Mouse (Mus musculus): Measurements from ENCODE around the gene Adamts10. TPM values are rescaled to one million over a fixed set of nuclear protein-coding genes. Genes with fewer than 3 reads are reported as not detected.
A peak's percentile ranks its signal among the peaks of the same experiment; 100 is the strongest.

Gene Adamts10
- total and polyA plus RNA-seq, 2 experiments from 2014 or later = 20.3 to 53.2 TPM

DNA sequence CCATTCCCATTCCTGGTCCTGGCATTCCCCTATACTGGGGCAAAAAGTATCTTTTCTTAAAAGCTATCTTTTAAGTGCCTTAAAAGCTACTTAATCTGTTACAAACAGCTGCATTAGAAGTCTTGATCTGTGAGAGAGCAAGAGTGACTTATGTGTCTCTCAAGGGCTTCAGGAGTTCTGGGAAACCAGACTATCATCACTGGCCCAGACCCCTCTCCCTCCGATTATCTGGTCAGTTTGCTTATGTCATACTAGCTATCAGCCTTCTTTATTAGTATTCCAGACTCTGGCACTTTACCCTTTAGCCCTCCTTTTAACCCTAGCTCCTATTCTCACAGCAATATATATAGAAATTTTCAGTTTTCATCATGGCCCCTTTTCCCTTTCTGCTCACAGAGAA lies 25.1 kb upstream of the Adamts10 start:
- DNase-seq (no peak), ATAC-seq (no peak)
- Histone ChIP-seq H3K4me3 (ENCODE audit: low read depth, low read length) (no peak overlapping the region), H3K36me3 (ENCODE audit: insufficient read depth) (no peaks in the 10 kb centered on the region), H3K4me1 (ENCODE audit: insufficient read depth) (no peaks in the 10 kb centered on the region), H3K27me3 (ENCODE audit: insufficient read depth, low read length) (no peaks in the 10 kb centered on the region), H3K4me2 (ENCODE audit: low read depth) (no peak overlapping the region), H3K9me3 (ENCODE audit: low read length) (no peaks in the 10 kb centered on the region), H3K9ac (no peak overlapping the region), H3K27ac (ENCODE audit: low read depth, low read length) (no peak overlapping the region)
- 89% methylated on average over 1 of the region's 1 CpGs for WGBS
- no peak for TF ChIP-seq CTCF (IDR thresholded peaks at IDR 0.05; ENCODE audit: low read depth)

DNA sequence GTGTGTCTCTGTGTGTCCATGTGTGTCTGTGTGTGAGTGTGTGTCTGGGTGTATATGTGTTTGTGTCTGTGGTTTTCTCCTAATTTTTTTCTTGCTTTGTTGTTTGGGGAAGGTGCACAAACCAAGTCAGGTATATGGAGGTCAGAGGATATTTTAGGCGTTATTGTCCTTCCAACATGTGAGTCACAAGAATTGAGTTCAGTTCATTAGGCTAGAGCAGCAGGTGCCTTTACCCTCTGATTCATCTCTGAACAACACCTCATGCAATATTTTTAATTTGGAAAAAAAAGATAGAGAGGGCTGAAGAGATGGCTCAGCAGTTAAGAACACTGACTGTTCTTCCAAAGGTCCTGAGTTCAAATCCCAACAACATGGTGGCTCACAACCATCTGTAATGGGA lies 15.6 kb upstream of the Adamts10 start:
- WGBS = 85% methylated on average over 1 of the region's 1 CpGs
- H3K27ac ChIP-seq (ENCODE audit: low read depth, low read length) = no peak overlapping the region
- no peak overlapping the region for H3K9ac ChIP-seq
- H3K9me3 ChIP-seq (ENCODE audit: low read length) = no peaks in the 10 kb centered on the region
- DNase-seq (no peak), ATAC-seq (no peak)
- no peak overlapping the region for H3K4me2 ChIP-seq (ENCODE audit: low read depth)
- H3K4me1 ChIP-seq (ENCODE audit: insufficient read depth) = no peaks in the 10 kb centered on the region
- no peaks in the 10 kb centered on the region for H3K36me3 ChIP-seq (ENCODE audit: insufficient read depth)
- no peak overlapping the region for H3K4me3 ChIP-seq (ENCODE audit: low read depth, low read length)
- no peak for TF ChIP-seq CTCF (IDR thresholded peaks at IDR 0.05; ENCODE audit: low read depth)
- no peaks in the 10 kb centered on the region for H3K27me3 ChIP-seq (ENCODE audit: insufficient read depth, low read length)

- H3K9ac ChIP-seq = no peak overlapping the region
Observed at GRCm38 (mm10) chr17:33510172-33510571, 13.8 kb upstream of the Adamts10 start.

GRCm38 (mm10) chr17:33512441-33513415 lies 11.3 kb upstream of the Adamts10 start:
- Histone ChIP-seq H3K9me3 (ENCODE audit: low read length) (no peaks in the 10 kb centered on the region), H3K4me2 (ENCODE audit: low read depth) (no peak overlapping the region), H3K36me3 (ENCODE audit: insufficient read depth) (no peaks in the 10 kb centered on the region), H3K9ac (no peak overlapping the region), H3K27ac (ENCODE audit: low read depth, low read length) (no peak overlapping the region), H3K4me3 (ENCODE audit: low read depth, low read length) (no peak overlapping the region), H3K27me3 (ENCODE audit: insufficient read depth, low read length) (no peaks in the 10 kb centered on the region), H3K4me1 (ENCODE audit: insufficient read depth) (no peaks in the 10 kb centered on the region)
- no peak for TF ChIP-seq CTCF (IDR thresholded peaks at IDR 0.05; ENCODE audit: low read depth)
- DNase-seq (no peak), ATAC-seq (no peak)
- 18% methylated on average over 2 of the region's 2 CpGs for WGBS

More at GRCm38 (mm10) chr17:33510172-33510571, 13.8 kb upstream of the Adamts10 start:
- no peak overlapping the region for H3K27ac ChIP-seq (ENCODE audit: low read depth, low read length)
- DNase-seq (no peak), ATAC-seq (no peak)
- no peak for TF ChIP-seq CTCF (IDR thresholded peaks at IDR 0.05; ENCODE audit: low read depth)
- 65% methylated on average over 5 of the region's 5 CpGs for WGBS
- no peak overlapping the region for H3K4me3 ChIP-seq (ENCODE audit: low read depth, low read length)
- H3K27me3 ChIP-seq (ENCODE audit: insufficient read depth, low read length) = no peaks in the 10 kb centered on the region
- no peaks in the 10 kb centered on the region for H3K4me1 ChIP-seq (ENCODE audit: insufficient read depth)
- no peak overlapping the region for H3K4me2 ChIP-seq (ENCODE audit: low read depth)
- H3K9me3 ChIP-seq (ENCODE audit: low read length) = no peaks in the 10 kb centered on the region
- H3K36me3 ChIP-seq (ENCODE audit: insufficient read depth) = no peaks in the 10 kb centered on the region

DNA sequence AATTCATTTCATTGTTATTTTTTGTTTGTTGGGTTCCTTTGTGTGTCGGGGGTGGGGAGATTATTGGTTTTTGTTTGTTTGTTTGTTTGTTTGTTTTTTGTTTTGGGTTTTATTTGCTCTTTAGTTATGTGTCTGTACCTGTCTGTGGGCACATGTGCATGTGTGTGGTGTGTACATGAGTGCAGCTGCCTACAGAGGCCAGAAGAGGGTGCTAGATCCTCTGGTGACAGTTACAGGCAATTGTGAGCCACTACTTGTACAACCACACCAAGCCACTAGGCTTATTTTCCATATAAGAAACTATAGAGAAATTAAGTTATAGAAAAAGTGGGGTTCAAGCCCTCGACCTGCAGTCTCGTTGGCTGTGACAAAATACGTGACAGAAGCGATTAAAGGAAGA lies 10.1 kb upstream of the Adamts10 start:
- ATAC-seq (no peak), DNase-seq (no peak)
- 90% methylated on average over 5 of the region's 5 CpGs for WGBS
- Histone ChIP-seq H3K9me3 (ENCODE audit: low read length) (no peaks in the 10 kb centered on the region), H3K9ac (no peak overlapping the region), H3K27ac (ENCODE audit: low read depth, low read length) (no peak overlapping the region), H3K4me1 (ENCODE audit: insufficient read depth) (no peaks in the 10 kb centered on the region), H3K36me3 (ENCODE audit: insufficient read depth) (no peaks in the 10 kb centered on the region), H3K4me3 (ENCODE audit: low read depth, low read length) (no peak overlapping the region), H3K27me3 (ENCODE audit: insufficient read depth, low read length) (no peaks in the 10 kb centered on the region), H3K4me2 (ENCODE audit: low read depth) (no peak overlapping the region)
- peak; percentile 20; the same call in 1 of the 2 replicates for TF ChIP-seq CTCF (IDR thresholded peaks at IDR 0.05; ENCODE audit: low read depth)

GRCm38 (mm10) chr17:33520366-33520765 lies 3.6 kb upstream of the Adamts10 start:
- ATAC-seq = no peak
- Histone ChIP-seq H3K4me3 (ENCODE audit: low read depth, low read length) (no peak overlapping the region), H3K9me3 (ENCODE audit: low read length) (no peaks in the 10 kb centered on the region), H3K36me3 (ENCODE audit: insufficient read depth) (no peaks in the 10 kb centered on the region), H3K27ac (ENCODE audit: low read depth, low read length) (no peak overlapping the region), H3K27me3 (ENCODE audit: insufficient read depth, low read length) (no peaks in the 10 kb centered on the region), H3K9ac (no peak overlapping the region), H3K4me2 (ENCODE audit: low read depth) (no peak overlapping the region), H3K4me1 (ENCODE audit: insufficient read depth) (0 out of 2 replicates have a peak, but pooled peaks cover 3% of the 10 kb centered on the region)
- 74% methylated on average over 1 of the region's 1 CpGs for WGBS
- no peak for TF ChIP-seq CTCF (IDR thresholded peaks at IDR 0.05; ENCODE audit: low read depth)
- DNase-seq = no peak

DNA sequence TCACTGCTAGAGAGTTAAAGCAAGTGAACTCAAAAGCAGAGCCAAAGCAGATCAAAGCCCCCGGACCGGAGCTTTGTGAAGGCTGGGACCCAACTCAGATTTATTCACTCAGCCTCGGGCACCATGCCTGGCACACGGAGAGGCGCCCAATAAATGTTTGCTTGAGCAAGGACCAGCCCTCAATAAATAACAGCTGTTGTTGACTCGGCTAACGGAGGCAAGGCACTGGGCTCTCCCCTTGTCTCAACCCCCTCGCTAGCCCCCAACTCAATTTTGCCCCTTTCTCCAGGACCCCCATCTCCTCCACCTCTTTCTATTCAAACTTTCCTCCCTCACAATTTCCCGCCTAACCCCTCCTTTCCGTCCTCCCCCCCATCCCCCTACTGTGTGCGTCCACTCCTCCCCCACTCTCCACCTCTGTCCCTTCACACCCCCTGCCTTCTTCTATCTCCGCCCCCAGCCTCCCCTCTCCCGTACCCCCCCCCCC lies 530 bp upstream of the Adamts10 start:
- H3K4me2 ChIP-seq (ENCODE audit: low read depth) = peak overlapping the region; percentile 52
- ATAC-seq (peak; percentile 55; the same call in 1 of the 2 replicates), DNase-seq (no peak)
- no peaks in the 10 kb centered on the region for H3K9me3 ChIP-seq (ENCODE audit: low read length)
- no peak for TF ChIP-seq CTCF (IDR thresholded peaks at IDR 0.05; ENCODE audit: low read depth)
- H3K27ac ChIP-seq (ENCODE audit: low read depth, low read length) = 0 out of 2 replicates have a peak overlapping the region, but pooled peaks have one; percentile 45
- H3K4me3 ChIP-seq (ENCODE audit: low read depth, low read length) = peak overlapping the region; percentile 68
- H3K36me3 ChIP-seq (ENCODE audit: insufficient read depth) = no peaks in the 10 kb centered on the region
- peak overlapping the region; percentile 70 for H3K9ac ChIP-seq
- H3K4me1 ChIP-seq (ENCODE audit: insufficient read depth) = 0 out of 2 replicates have a peak, but pooled peaks cover 3% of the 10 kb centered on the region
- no peaks in the 10 kb centered on the region for H3K27me3 ChIP-seq (ENCODE audit: insufficient read depth, low read length)
- WGBS = 3% methylated on average over 13 of the region's 13 CpGs
